Mouse (Mus musculus): ENCODE measurements around the gene Ppil4.

Ppil4 gene

DNA sequence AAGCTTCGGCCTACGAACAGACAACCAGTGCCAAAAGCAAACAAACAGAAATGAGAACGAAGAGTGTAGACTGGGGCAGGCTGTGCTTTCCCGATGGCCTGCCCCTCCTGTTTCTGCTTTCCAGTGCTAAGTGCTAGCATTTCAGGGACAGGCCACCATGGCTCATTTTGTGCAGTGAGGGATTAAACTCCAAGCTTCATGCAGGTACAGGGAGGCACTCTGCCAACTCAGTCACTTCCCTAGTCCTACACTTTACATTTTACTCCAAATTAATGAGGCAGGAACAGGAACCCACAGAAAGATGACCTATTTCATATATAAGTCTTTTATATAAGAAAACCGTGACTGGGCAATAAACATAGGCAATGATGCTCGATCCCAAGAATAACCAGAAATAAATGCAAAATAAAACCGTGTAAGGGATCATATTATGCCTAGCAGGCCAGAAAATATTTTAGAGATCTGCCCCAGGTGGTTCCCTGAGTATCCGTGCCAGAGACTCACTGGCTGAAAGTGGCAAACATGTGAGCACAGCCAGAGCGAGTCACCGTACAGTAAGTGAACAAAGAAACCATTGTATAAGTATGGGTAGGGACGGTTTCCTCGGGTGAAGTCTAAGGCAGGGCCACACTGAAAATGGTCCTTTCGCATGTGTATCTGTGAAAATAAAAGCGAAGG, 68.7 kb downstream of the Ppil4 start:
- DNase-seq (ENCODE audit: low spot score in 2 of 2): no peak

DNA sequence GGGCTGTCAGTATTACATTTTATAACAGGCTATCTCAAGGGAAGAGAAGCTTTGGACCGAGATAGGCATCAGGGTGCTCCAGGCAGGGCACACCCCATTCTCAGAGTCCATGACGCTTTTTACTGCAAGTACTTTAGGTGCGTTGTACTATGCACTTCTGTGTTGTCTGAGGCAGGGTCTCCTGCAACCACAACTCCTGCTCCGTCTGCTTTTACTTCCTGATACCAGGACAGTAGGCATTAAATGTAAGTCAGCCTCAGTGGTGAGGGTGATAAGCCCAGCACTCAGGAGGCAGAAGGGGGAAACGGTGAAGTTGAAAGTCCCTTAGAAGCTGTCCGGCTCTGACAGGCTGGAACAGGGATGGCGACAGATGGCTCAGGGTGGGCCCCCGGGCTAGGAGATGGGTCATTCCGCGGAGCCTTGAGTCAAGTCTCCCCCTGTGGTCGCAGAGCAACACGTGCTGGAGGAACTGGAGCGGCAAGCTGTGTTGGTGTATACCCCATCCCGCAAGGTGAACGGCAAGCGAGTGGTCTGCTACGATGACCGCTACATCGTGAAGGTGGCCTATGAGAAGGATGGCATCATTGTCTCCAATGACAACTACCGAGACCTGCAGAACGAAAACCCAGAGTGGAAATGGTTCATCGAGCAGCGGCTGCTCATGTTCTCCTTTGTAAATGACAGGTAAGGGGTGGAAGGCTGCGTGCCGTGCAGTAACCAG, 69.4 kb downstream of the Ppil4 start:
- DNase-seq (ENCODE audit: low spot score in 2 of 2): no peak

DNA sequence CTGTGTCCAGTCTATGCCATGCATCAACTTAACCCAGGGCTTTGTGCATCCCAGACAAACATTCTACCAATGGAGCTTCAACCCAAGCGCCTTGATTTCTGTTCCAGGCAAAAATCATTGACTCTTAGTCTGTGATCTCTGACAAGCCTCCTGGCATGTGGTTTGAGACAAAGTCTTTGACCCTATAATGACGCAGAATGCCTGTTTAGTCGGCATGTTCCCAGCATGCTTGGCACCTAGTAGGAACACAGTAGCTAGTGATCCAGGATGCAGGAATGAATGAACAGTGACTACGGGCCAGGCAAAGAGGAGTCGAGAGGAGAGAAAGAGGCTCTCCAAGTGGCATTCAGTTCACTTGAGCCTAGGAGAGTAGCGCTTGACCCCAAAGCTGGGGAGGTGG, 70.7 kb downstream of the Ppil4 start:
- DNase-seq (ENCODE audit: low spot score in 2 of 2): no peak

DNA sequence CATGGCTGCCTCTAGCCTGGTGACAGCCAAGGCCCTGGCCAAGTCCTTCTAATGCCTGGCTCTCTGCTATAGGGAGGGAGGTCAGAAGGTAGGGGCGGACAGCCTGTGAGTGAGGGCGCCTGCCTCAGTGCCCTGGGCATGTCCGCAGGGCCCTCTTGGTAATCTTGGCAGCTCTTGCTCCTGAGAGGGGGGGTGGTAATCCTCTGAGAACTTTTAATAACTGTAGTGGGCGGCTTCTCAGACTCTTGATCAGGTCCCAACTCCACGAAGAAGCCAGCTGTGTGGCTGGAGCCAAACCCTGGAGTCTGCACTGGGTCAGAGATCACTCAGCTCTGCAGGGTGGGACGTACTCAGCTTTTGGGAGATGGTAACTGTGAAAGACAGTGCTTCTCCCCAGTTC, 71.5 kb downstream of the Ppil4 start:
- no peak for DNase-seq (ENCODE audit: low spot score in 2 of 2)

DNA sequence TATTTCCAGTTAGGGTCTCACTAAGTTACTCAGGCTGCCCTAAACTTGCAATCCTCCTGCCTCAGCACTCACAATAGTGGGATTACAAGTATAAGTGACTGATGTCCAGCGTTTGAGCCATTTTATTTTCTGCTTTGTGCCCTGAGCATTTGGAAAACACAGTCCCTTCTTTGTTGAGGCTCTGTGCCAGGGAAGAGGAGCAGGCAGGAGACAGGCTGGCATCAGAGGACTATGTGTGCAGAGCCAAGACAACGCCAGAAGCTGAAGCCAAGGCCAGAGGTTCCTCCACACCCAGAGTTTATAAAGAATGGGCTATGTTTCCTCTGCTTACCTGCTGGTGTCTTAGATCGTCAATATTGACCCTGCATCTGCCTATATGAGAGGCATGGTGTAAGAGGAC, 72.1 kb downstream of the Ppil4 start:
- no peak for DNase-seq (ENCODE audit: low spot score in 2 of 2)

DNA sequence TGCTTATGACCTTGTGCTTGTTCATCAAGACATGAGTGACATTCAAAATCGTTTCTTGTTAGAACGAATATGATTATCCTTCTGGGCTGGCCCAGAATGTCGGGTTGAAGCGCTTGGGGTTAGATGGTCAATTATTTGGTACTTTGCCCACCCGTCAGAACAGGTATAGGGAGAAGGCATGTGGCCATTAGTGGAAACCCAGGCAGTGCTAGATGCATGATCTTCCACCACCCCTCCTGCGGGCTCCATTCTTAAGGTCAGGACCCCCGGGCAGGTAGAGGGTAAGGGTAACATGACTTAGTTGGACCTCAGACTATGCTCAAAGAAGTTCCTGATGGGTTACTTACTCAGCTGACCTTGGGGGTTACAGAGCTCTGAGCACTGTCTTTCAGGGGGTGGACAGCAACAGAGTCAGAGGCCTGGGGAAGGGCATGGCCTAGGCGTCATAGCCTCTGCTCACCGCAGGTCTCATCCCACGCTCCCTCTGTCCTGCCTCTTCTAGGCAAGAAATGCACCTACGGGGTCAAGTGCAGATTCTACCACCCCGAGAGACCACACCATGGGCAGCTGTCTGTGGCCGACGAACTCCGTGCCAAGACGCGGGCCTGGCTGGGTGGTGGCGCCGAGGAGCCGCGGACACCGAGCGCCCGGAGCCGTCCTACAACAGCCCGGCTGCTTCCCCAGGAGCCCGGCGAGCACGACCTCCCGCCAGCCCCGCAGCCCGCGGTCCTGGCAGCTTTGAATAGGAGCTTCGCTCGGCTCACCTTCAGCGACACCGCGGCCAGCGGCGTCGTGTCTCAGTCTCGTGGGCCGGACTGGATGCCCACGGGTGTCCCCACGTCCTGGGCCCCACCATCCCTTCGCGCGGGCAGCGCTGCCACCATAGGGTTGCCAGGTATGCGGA, 74.3 kb downstream of the Ppil4 start:
- DNase-seq (ENCODE audit: low spot score in 2 of 2): no peak

DNA sequence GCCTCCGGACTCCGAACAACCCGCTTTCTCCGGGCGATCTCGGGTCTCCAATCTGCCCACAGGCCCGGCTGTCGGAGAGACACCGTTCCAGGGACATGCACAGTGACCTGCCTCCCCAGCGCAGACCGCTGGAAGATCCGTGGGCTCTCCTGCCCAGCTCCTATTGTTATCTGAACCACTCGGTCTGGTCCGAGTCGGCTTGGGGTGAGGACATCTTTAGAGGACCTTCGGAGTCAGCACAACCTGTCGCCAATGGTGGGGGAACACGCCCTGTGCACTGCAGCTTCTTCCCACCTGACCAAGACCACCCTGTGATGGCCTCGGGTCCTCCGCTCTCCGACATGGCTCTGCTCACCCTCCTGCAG, 75.0 kb downstream of the Ppil4 start:
- DNase-seq (ENCODE audit: low spot score in 2 of 2): no peak

DNA sequence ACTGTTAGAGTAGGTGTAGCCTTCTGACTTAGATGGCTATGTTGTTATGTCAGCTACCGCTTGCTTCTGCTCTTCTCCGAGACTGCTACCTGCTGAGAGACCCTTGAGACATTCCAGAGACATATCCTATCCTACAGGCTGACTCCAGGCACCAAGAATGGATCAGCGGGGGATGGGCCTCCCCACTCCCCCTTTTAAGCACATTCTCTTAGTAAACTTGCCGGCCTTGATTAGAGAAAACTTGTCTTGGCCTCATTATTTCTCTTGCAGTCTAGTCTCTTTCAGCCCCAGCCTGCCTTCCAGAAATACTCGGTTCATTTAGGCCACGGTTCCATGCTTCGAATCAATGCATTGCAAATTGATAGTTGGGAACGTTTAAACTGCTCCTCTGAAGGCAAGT, 77.1 kb downstream of the Ppil4 start:
- DNase-seq (ENCODE audit: low spot score in 2 of 2): no peak

DNA sequence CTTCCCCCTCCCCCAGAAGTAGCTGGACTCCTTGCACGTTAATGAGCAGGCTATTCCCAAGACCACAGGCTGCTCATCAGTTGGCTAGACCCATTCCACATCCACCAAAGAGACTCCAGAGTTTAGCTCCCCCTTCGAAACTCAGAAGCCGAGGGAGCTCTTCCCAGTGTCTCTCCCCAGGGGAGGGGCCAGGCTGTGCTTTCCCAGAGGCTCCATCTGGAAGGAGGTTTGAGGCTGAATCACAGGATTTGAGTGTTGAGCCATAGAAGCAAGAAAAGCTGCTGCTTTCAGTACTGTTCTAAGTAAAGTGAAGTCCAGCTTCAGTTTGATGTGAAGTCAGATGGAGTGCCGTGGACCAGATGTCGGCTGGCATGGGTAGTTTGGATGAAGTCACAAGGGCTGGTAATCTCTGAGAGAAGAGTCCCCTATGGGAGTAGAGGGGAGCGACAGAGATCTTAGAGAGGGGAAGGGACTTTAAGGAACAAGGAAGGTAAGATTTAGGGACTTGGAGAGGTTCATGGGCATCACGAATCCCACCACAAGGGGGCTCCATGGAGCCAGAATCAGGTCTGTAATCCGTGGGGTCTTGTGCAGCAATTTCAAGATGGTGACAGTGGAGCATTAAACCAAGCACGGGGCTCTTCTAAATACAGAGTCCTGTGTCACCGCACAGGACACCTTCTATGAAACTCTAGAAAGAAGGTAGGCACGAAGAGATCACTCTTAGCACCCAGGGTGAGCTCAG, 78.1 kb downstream of the Ppil4 start:
- DNase-seq (ENCODE audit: low spot score in 2 of 2): no peak

DNA sequence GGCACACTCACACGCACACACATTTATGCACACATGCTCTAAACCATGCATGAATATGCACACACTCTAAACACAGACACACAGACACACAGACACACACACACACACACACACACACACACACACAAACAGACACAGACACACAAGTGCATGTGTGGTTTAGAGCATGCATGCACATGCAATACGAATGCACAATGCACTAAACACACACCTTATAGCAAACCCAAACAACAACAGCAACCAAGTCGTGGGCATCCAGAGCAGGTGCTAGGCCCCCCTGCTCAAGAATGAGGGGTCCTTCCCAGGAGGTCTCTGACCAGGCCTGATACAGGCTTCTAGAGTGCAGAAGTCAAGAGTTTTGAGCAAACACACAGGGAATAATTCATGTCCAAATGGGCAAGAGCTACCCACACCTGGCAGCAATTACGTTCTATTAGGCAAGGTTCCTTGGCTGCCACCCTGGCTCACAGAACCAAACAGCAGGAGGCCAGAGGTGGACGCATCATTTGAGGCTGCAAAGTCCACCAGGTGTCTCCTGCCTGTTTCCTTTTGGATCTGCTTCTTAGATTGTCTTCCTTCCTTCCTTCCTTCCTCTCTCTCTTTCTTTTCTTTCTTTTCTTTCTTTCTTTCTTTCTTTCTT, 78.8 kb downstream of the Ppil4 start:
- no peak for DNase-seq (ENCODE audit: low spot score in 2 of 2)

All from spleen, postnatal 14 days (tissue).